Mouse (Mus musculus) MEL (cell line): ENCODE measurements around the gene Selenon. TPM values are rescaled to one million over a fixed set of nuclear protein-coding genes. Genes with fewer than 3 reads are reported as not detected.

Source experiments
- DNase-seq: peaks from one replicate; pipeline ENCODE4 v3.0.0; 2011; ENCODE audit warnings: low read depth, low spot score
- H3K27ac ChIP-seq: 2 replicates; pipeline ENCODE4 v1.5.1; 2012; ENCODE audit warnings: low read depth, mild to moderate bottlenecking, control low read depth, low read length, moderate library complexity; ENCODE audit not compliant: control insufficient read depth
- H3K27me3 ChIP-seq, 2 experiments: fragments of 150-350 bp in 1 of 2; sonication (generic) in 1 of 2; 2 replicates each; pipeline ENCODE4 v1.6.1; 2012; ENCODE audit warnings: low read length in 2 of 2, mild to moderate bottlenecking in 2 of 2, improper control_type of control experiment in 1 of 2, moderate library complexity in 1 of 2; ENCODE audit not compliant: insufficient read depth in 2 of 2, control insufficient read depth in 1 of 2
- H3K36me3 ChIP-seq, 2 experiments: 2 replicates each; pipeline ENCODE4 v1.6.1; 2012 to 2014; ENCODE audit warnings: low read length in 2 of 2, improper control_type of control experiment in 1 of 2, inconsistent platforms in 1 of 2, mild to moderate bottlenecking in 1 of 2; ENCODE audit not compliant: insufficient read depth in 2 of 2, control insufficient read depth in 1 of 2
- H3K4me1 ChIP-seq, 2 experiments: fragments of 150-350 bp in 1 of 2; sonication (generic) in 1 of 2; 2 replicates each; pipeline ENCODE4 v1.6.1; 2012; ENCODE audit warnings: low read length in 2 of 2, improper control_type of control experiment in 1 of 2, mild to moderate bottlenecking in 1 of 2; ENCODE audit not compliant: insufficient read depth in 2 of 2, control insufficient read depth in 1 of 2
- H3K4me3 ChIP-seq, 2 experiments: fragments of 150-350 bp in 1 of 2; sonication (generic) in 1 of 2; 2 replicates each; pipeline ENCODE4 v1.5.1; 2012; ENCODE audit warnings: low read depth in 2 of 2, low read length in 2 of 2, mild to moderate bottlenecking in 2 of 2, moderate library complexity in 2 of 2, control low read depth in 1 of 2, improper control_type of control experiment in 1 of 2; ENCODE audit not compliant: control insufficient read depth in 1 of 2, insufficient read depth in 1 of 2
- H3K79me2 ChIP-seq: 2 replicates; pipeline ENCODE4 v1.6.1; 2012; ENCODE audit warnings: mild to moderate bottlenecking, low read length, moderate library complexity; ENCODE audit not compliant: control insufficient read depth, poor library complexity, insufficient read depth
- H3K9ac ChIP-seq: 2 replicates; pipeline ENCODE4 v1.6.1; 2012; ENCODE audit warnings: low read depth, mild to moderate bottlenecking, control low read depth, low read length, moderate library complexity; ENCODE audit not compliant: control insufficient read depth, poor library complexity, severe bottlenecking
- H3K9me3 ChIP-seq: fragments of 150-350 bp; sonication (generic); replicated peaks from 2 replicates; pipeline ENCODE4 v1.6.1; 2012; ENCODE audit warnings: mild to moderate bottlenecking, low read length, improper control_type of control experiment, moderate library complexity; ENCODE audit not compliant: insufficient read depth
- CHD1 ChIP-seq: IDR thresholded peaks from 2 replicates; pipeline ENCODE4 v1.6.1; 2012; ENCODE audit warnings: low read depth, mild to moderate bottlenecking, inconsistent platforms, low read length, improper control_type of control experiment
- CTCF ChIP-seq, 3 experiments: IDR thresholded peaks in 2 of 3; conservative IDR thresholded peaks in 1 of 3; 2 replicates each; pipeline ENCODE4 v1.5.1; 2011 to 2012; ENCODE audit warnings: low read length in 3 of 3, low read depth in 2 of 3, mild to moderate bottlenecking in 2 of 3, improper control_type of control experiment in 1 of 3, inconsistent platforms in 1 of 3, mixed read lengths in 1 of 3, moderate library complexity in 1 of 3; ENCODE audit not compliant: control insufficient read depth in 1 of 3, insufficient read depth in 1 of 3, poor library complexity in 1 of 3, severe bottlenecking in 1 of 3
- HCFC1 ChIP-seq: IDR thresholded peaks from 2 replicates; pipeline ENCODE4 v1.6.1; 2012; ENCODE audit warnings: low read depth, mild to moderate bottlenecking, inconsistent platforms, low read length, improper control_type of control experiment, moderate library complexity
- KAT2A ChIP-seq: conservative IDR thresholded peaks from 2 replicates; pipeline ENCODE4 v1.6.1; 2012; ENCODE audit warnings: low read depth, low read length, improper control_type of control experiment, inconsistent platforms
- MAX ChIP-seq: IDR thresholded peaks from 2 replicates; pipeline ENCODE4 v1.6.1; 2011; ENCODE audit warnings: low read length, improper control_type of control experiment
- MEF2A ChIP-seq: IDR thresholded peaks from 2 replicates; pipeline ENCODE4 v1.6.1; 2014; ENCODE audit warnings: low read depth, mild to moderate bottlenecking, inconsistent platforms, low read length, improper control_type of control experiment; ENCODE audit not compliant: poor library complexity, insufficient replicate concordance, severe bottlenecking; ENCODE audit errors: extremely low read depth
- MXI1 ChIP-seq: IDR thresholded peaks from 2 replicates; pipeline ENCODE4 v1.6.1; 2011; ENCODE audit warnings: mild to moderate bottlenecking, low read depth, low read length, improper control_type of control experiment
- NELFE ChIP-seq: IDR thresholded peaks from 2 replicates; pipeline ENCODE4 v1.6.1; 2011; ENCODE audit warnings: low read depth, low read length, improper control_type of control experiment
- POLR2A ChIP-seq, 2 experiments: IDR thresholded peaks; 2 replicates each; pipeline ENCODE4 v1.6.1; 2011 to 2012; ENCODE audit warnings: low read length in 2 of 2, mild to moderate bottlenecking in 2 of 2, control low read depth in 1 of 2, improper control_type of control experiment in 1 of 2, low read depth in 1 of 2, moderate library complexity in 1 of 2; ENCODE audit not compliant: control insufficient read depth in 1 of 2, insufficient read depth in 1 of 2, poor library complexity in 1 of 2
- POLR2AphosphoS2 ChIP-seq: IDR thresholded peaks from 2 replicates; pipeline ENCODE4 v1.6.1; 2011; ENCODE audit warnings: low read length, improper control_type of control experiment
- RCOR1 ChIP-seq: IDR thresholded peaks from 2 replicates; pipeline ENCODE4 v1.6.1; 2012; ENCODE audit warnings: low read depth, mild to moderate bottlenecking, inconsistent platforms, low read length, improper control_type of control experiment
- SIN3A ChIP-seq: IDR thresholded peaks from 2 replicates; pipeline ENCODE4 v1.6.1; 2012; ENCODE audit warnings: low read length, improper control_type of control experiment, inconsistent platforms
- TBP ChIP-seq: IDR thresholded peaks from 2 replicates; pipeline ENCODE4 v1.8.0; 2011; ENCODE audit warnings: low read depth, low read length, improper control_type of control experiment
- USF1 ChIP-seq: IDR thresholded peaks from 2 replicates; pipeline ENCODE4 v1.6.1; 2014; ENCODE audit warnings: low read depth, mild to moderate bottlenecking, inconsistent platforms, low read length, improper control_type of control experiment, moderate library complexity
- ZMIZ1 ChIP-seq: IDR thresholded peaks from 2 replicates; pipeline ENCODE4 v1.6.1; 2012; ENCODE audit warnings: low read depth, mild to moderate bottlenecking, inconsistent platforms, low read length, improper control_type of control experiment, moderate library complexity
- polyA plus RNA-seq, 2 experiments: library from polyadenylated mRNA; stranded (reverse) in 1 of 2; unstranded in 1 of 2; fragments of >175 nt in 1 of 2; fragments of >200 nt in 1 of 2; gene quantifications; 2 replicates each; pipeline versions ENCODE4 v1.2.1 to v1.2.4; 2012; ENCODE audit warnings: low replicate concordance in 2 of 2, low read depth in 1 of 2; ENCODE audit not compliant: insufficient read length in 2 of 2, insufficient read depth in 1 of 2, missing spikeins in 1 of 2
- total RNA-seq: library from RNA; depleted of rRNA; stranded (reverse); fragments of 300-350 nt; gene quantifications from 2 replicates; pipeline ENCODE4 v1.2.3, GENCODE M21; 2012

Selenon gene
- total and polyA plus RNA-seq, 3 experiments = 2.9 to 16.3 TPM; not detected in 1

- Histone ChIP-seq H3K9ac (no peak overlapping the region), H3K4me3 (no peak overlapping the region), H3K27me3 (no peaks in the 10 kb centered on the region), H3K9me3 (no peaks in the 10 kb centered on the region), H3K79me2 (peaks cover 16% of the 10 kb centered on the region; the same call in 1 of the 2 replicates), H3K36me3 (peaks cover 1 to 11% of the 10 kb centered on the region in 2 experiments), H3K27ac (no peak overlapping the region), H3K4me1 (peaks cover 9 to 11% of the 10 kb centered on the region in 2 experiments)
- TF ChIP-seq TBP (no peak), RCOR1 (no peak), MEF2A (no peak), POLR2AphosphoS2 (no peak), MAX (no peak), CHD1 (no peak), SIN3A (no peak), USF1 (no peak), NELFE (no peak), CTCF (IDR thresholded peaks at IDR 0.05 in 2 of 3, conservative IDR thresholded peaks at IDR 0.05 in 1 of 3; ENCODE audit: control insufficient read depth in 1 of 3, insufficient read depth in 1 of 3, low read depth in 2 of 3, low read length in 3 of 3, poor library complexity in 1 of 3, severe bottlenecking in 1 of 3) (no peak), ZMIZ1 (no peak), MXI1 (no peak), HCFC1 (no peak), KAT2A (no peak), POLR2A (IDR thresholded peaks at IDR 0.05; ENCODE audit: control insufficient read depth in 1 of 2, insufficient read depth in 1 of 2, low read depth in 1 of 2, low read length in 2 of 2, poor library complexity in 1 of 2) (no peak)
- DNase-seq = no peak
These were observed 34.2 kb downstream of the Selenon start for GRCm38 (mm10) chr4:134517719-134518118.

DNA sequence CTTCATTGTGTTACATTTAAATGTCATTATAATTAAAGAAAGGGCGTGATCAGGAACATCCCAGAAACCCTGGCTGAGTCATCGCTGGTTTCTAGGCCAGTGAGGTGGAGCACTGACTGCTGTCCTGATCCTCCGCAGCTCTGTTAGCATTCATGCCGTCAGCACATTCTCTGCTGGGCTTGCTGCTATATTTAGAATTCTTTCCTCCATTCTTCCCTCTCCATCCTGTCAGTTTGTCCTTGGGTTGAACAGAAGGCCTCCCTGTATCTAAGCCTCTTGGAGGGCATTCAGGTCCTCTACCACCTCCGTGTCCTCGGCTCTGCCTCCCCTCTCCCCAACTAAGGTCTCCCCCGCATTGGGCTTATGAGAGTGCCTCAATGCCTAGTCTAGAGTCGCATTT, 35.0 kb downstream of the Selenon start:
- H3K27ac ChIP-seq = no peak overlapping the region
- H3K36me3 ChIP-seq = peaks cover 0 to 12% of the 10 kb centered on the region in 2 experiments; a peak in 3 of 4 replicates
- TF ChIP-seq HCFC1 (no peak), CHD1 (no peak), MAX (no peak)
- peaks cover 17% of the 10 kb centered on the region for H3K79me2 ChIP-seq
- no peaks in the 10 kb centered on the region for H3K9me3 ChIP-seq
- no peaks in the 10 kb centered on the region for H3K27me3 ChIP-seq
- no peak overlapping the region for H3K4me3 ChIP-seq
- H3K9ac ChIP-seq = no peak overlapping the region
- DNase-seq = no peak
- peaks cover 9 to 11% of the 10 kb centered on the region in 2 experiments for H3K4me1 ChIP-seq

GRCm38 (mm10) chr4:134515614-134516013, 36.4 kb downstream of the Selenon start:
- no peak overlapping the region for H3K4me3 ChIP-seq
- no peak for DNase-seq
- peaks cover 27% of the 10 kb centered on the region for H3K79me2 ChIP-seq
- no peak overlapping the region for H3K9ac ChIP-seq
- H3K9me3 ChIP-seq = no peaks in the 10 kb centered on the region
- peaks cover 9 to 14% of the 10 kb centered on the region in 2 experiments for H3K4me1 ChIP-seq
- no peaks in the 10 kb centered on the region for H3K27me3 ChIP-seq
- peaks cover 0 to 15% of the 10 kb centered on the region in 2 experiments; a peak in 3 of 4 replicates for H3K36me3 ChIP-seq
- H3K27ac ChIP-seq = no peak overlapping the region
- TF ChIP-seq HCFC1 = no peak
